Mouse (Mus musculus): ENCODE measurements at regions not wholly inside any gene's neighbourhood (a gene's known extent, or its start where the extent isn't known, plus 50 kb on each side); places are given as distances from the start of the nearest gene placed in this dataset.

DNA sequence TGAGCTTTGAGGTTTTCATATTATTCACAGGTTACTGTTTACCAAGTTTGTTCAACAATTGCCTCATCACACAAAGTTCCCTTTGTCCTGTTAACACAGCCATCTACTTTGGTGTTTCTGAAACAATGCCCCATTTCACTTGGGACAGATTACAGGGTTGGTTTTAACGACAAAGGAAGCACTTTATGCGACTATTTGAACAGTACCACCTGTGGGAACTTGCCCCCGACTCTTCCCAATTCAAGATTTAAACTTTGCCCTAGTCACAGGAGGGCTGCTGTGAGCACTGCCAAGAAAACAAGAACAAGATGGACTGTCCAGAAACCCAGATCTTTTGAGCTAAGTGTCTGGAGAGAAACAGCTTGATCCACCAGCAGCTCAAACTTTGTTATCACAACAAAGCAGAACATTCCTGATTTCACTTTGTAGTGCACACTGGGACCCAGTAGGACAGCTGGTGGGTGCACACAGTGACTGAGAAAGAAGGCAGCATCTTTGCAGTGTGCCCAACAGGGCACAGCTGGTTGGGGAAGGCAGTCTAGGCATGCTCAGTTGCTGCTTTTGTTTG, 283.8 kb upstream of the Rbms1 start:
- Histone ChIP-seq H3K27me3 (ENCODE audit: insufficient read depth, low read length) (no peaks in the 10 kb centered on the region), H3K4me2 (ENCODE audit: low read depth, low read length) (no peak overlapping the region), H3K27ac (ENCODE audit: low read depth) (no peak overlapping the region), H3K4me3 (ENCODE audit: low read depth, low read length) (no peak overlapping the region), H3K9ac (replicated peaks) (no peak overlapping the region), H3K9me3 (ENCODE audit: low read length) (no peaks in the 10 kb centered on the region), H3K36me3 (replicated peaks; ENCODE audit: insufficient read depth, low read length) (no peaks in the 10 kb centered on the region), H3K4me1 (ENCODE audit: insufficient read depth) (no peaks in the 10 kb centered on the region)
- WGBS (ENCODE audit: insufficient replicate concordance) = 21% methylated on average over 3 of the region's 3 CpGs
- no peak for DNase-seq
- TF ChIP-seq CTCF (IDR thresholded peaks at IDR 0.05; ENCODE audit: low read depth) = no peak
- TF ChIP-seq EP300 (IDR thresholded peaks at IDR 0.05; ENCODE audit: low read depth) = no peak
- peak; percentile 43; the same call in 1 of the 2 replicates for ATAC-seq

DNA sequence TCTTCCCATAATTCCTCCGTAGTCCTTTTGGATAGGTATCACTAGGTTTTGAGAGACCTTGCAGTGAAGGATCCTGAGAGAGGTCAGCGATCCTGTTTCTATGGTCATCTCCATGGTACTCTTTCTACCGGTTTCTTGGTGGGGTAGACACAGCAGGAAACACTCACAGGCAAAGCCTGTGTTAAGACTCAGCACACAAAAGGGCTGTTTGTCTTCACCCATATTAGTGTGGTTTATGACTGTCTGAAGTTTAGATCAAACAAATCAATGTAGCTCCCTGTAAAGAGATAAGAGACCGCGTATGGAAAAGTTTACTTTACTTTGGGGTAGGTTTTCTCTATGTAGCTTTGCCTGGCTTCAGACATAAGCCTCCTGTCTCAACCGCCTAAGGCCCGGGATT, 282.5 kb upstream of the Rbms1 start:
- ATAC-seq = no peak
- no peaks in the 10 kb centered on the region for H3K27me3 ChIP-seq (ENCODE audit: insufficient read depth, low read length)
- H3K9ac ChIP-seq (replicated peaks) = no peak overlapping the region
- no peak overlapping the region for H3K27ac ChIP-seq (ENCODE audit: low read depth)
- no peak overlapping the region for H3K4me3 ChIP-seq (ENCODE audit: low read depth, low read length)
- no peak for TF ChIP-seq CTCF (IDR thresholded peaks at IDR 0.05; ENCODE audit: low read depth)
- TF ChIP-seq EP300 (IDR thresholded peaks at IDR 0.05; ENCODE audit: low read depth) = no peak
- 72% methylated on average over 7 of the region's 7 CpGs for WGBS (ENCODE audit: insufficient replicate concordance)
- H3K9me3 ChIP-seq (ENCODE audit: low read length) = no peaks in the 10 kb centered on the region
- no peaks in the 10 kb centered on the region for H3K4me1 ChIP-seq (ENCODE audit: insufficient read depth)
- H3K36me3 ChIP-seq (replicated peaks; ENCODE audit: insufficient read depth, low read length) = no peaks in the 10 kb centered on the region
- no peak for DNase-seq
- no peak overlapping the region for H3K4me2 ChIP-seq (ENCODE audit: low read depth, low read length)

DNA sequence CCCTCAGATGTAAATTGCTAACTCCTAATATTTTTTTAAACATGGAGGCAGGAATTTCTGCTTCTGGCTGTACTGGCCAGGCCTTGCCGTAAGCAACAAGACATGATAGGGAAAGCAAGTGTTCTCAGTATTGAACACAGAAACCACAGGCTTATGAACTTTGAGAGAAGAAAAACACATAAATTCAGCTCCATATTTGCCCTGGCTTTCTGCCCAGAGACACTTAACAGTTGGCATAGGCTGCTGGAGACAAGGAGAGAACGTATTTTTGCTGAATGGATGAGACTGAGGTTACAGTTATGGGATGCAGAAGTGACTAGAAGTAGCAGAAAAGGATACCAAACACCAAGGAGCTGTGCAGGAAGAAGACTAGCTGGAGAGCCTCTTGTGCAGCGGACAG, 258.7 kb upstream of the Rbms1 start:
- DNase-seq (no peak), ATAC-seq (no peak)
- H3K9ac ChIP-seq (replicated peaks) = no peak overlapping the region
- H3K4me3 ChIP-seq (ENCODE audit: low read depth, low read length) = no peak overlapping the region
- 70% methylated on average over 3 of the region's 3 CpGs for WGBS (ENCODE audit: insufficient replicate concordance)
- TF ChIP-seq CTCF (IDR thresholded peaks at IDR 0.05; ENCODE audit: low read depth) = no peak
- no peak for TF ChIP-seq EP300 (IDR thresholded peaks at IDR 0.05; ENCODE audit: low read depth)
- no peaks in the 10 kb centered on the region for H3K4me1 ChIP-seq (ENCODE audit: insufficient read depth)
- H3K4me2 ChIP-seq (ENCODE audit: low read depth, low read length) = no peak overlapping the region
- H3K27ac ChIP-seq (ENCODE audit: low read depth) = no peak overlapping the region
- H3K9me3 ChIP-seq (ENCODE audit: low read length) = no peaks in the 10 kb centered on the region
- no peaks in the 10 kb centered on the region for H3K36me3 ChIP-seq (replicated peaks; ENCODE audit: insufficient read depth, low read length)
- H3K27me3 ChIP-seq (ENCODE audit: insufficient read depth, low read length) = no peaks in the 10 kb centered on the region

DNA sequence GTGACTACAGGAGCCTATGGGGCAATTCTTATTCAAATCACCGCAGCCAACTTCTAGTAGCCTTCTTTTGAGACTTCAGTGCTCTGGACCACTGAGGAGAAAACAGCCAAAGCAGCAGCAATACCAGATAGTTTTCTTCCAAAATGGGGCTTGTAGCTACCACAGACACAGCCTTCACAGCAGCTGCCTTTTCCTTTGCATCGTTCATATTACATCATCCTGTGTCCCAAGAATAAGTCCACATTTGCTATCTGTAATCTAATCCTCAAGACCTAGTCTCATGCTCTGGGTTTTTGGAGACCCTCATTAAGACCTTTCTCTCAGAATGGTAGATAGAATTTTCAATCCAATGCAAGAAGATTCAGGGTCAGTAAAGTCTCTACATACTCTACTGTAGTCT, 258.2 kb upstream of the Rbms1 start:
- Histone ChIP-seq H3K27me3 (ENCODE audit: insufficient read depth, low read length) (no peaks in the 10 kb centered on the region), H3K4me2 (ENCODE audit: low read depth, low read length) (no peak overlapping the region), H3K4me1 (ENCODE audit: insufficient read depth) (no peaks in the 10 kb centered on the region), H3K9ac (replicated peaks) (no peak overlapping the region), H3K27ac (ENCODE audit: low read depth) (no peak overlapping the region), H3K4me3 (ENCODE audit: low read depth, low read length) (no peak overlapping the region), H3K36me3 (replicated peaks; ENCODE audit: insufficient read depth, low read length) (no peaks in the 10 kb centered on the region), H3K9me3 (ENCODE audit: low read length) (no peaks in the 10 kb centered on the region)
- WGBS (ENCODE audit: insufficient replicate concordance) = 68% methylated on average over 2 of the region's 2 CpGs
- DNase-seq (no peak), ATAC-seq (no peak)
- TF ChIP-seq CTCF (IDR thresholded peaks at IDR 0.05; ENCODE audit: low read depth) = no peak
- TF ChIP-seq EP300 (IDR thresholded peaks at IDR 0.05; ENCODE audit: low read depth) = no peak

DNA sequence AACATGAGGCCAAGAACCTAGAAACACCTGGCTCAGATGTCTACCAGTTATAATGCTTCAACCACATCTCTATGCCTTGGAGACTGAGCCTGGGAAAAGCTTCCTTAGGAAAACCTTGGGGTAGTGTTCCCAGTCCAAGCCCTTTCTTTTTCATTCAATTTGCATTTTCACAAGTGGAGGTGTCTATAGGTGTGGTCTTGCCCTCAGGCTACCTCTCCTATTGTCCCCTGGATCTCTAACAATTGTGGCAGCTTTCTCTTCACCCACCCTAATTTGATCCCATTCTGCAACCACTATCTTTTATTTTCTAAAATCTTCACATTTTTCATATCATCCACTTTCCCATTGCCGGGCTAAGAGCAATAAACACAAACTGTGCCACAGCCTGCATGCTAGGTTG, 251.0 kb upstream of the Rbms1 start:
- no peak for ATAC-seq
- DNase-seq = no peak
- no peak overlapping the region for H3K4me3 ChIP-seq (ENCODE audit: low read depth, low read length)
- no peaks in the 10 kb centered on the region for H3K4me1 ChIP-seq (ENCODE audit: insufficient read depth)
- TF ChIP-seq CTCF (IDR thresholded peaks at IDR 0.05; ENCODE audit: low read depth) (no peak), EP300 (IDR thresholded peaks at IDR 0.05; ENCODE audit: low read depth) (no peak)
- H3K9me3 ChIP-seq (ENCODE audit: low read length) = no peaks in the 10 kb centered on the region
- H3K36me3 ChIP-seq (replicated peaks; ENCODE audit: insufficient read depth, low read length) = no peaks in the 10 kb centered on the region
- no peak overlapping the region for H3K9ac ChIP-seq (replicated peaks)
- no peak overlapping the region for H3K27ac ChIP-seq (ENCODE audit: low read depth)
- no peaks in the 10 kb centered on the region for H3K27me3 ChIP-seq (ENCODE audit: insufficient read depth, low read length)
- no peak overlapping the region for H3K4me2 ChIP-seq (ENCODE audit: low read depth, low read length)
- WGBS (ENCODE audit: insufficient replicate concordance) = 59% methylated on average over 1 of the region's 1 CpGs

DNA sequence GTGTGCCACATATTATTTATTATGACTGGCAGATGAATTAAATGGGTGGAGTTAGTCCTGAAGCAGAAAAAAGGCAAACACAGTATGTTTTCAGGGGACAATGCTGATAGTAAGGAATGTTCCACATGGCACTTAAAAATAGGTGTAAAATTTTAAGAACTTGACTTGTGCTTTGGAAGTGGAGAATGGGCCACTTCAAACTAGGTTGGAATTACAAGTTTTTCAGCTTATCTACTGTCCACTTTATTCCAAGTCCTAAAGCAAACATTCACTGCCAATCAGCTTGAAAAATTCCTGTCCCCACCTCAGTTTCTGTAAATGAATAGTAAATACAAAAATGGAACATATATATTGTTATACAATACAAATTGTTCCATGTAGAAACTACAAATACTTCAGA, 238.4 kb upstream of the Rbms1 start:
- Histone ChIP-seq H3K4me3 (ENCODE audit: low read depth, low read length) (no peak overlapping the region), H3K9me3 (ENCODE audit: low read length) (no peaks in the 10 kb centered on the region), H3K27ac (ENCODE audit: low read depth) (no peak overlapping the region), H3K9ac (replicated peaks) (no peak overlapping the region), H3K27me3 (ENCODE audit: insufficient read depth, low read length) (no peaks in the 10 kb centered on the region), H3K4me2 (ENCODE audit: low read depth, low read length) (no peak overlapping the region), H3K4me1 (ENCODE audit: insufficient read depth) (no peaks in the 10 kb centered on the region), H3K36me3 (replicated peaks; ENCODE audit: insufficient read depth, low read length) (no peaks in the 10 kb centered on the region)
- DNase-seq (no peak), ATAC-seq (no peak)
- TF ChIP-seq CTCF (IDR thresholded peaks at IDR 0.05; ENCODE audit: low read depth) (no peak), EP300 (IDR thresholded peaks at IDR 0.05; ENCODE audit: low read depth) (no peak)

DNA sequence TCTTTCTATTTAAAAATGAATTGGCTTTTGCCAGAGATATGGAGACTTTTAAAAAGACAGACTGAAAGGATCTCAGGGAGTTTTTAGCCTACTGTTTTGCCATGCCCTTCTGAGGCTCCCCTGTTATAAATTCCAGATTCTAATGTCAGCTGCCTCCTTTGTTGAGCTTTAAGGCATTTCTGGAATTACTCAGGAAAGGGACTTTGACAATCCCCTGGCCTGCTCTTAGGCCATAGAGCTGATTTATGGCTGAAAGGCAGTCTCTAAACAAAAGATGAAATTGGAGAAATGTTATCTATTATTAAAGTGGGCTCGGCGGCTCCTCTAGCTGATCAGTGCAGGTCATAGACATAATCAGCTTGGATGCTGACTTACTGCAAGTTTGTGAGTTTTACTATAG, 231.0 kb upstream of the Rbms1 start:
- DNase-seq (no peak), ATAC-seq (no peak)
- Histone ChIP-seq H3K9me3 (ENCODE audit: low read length) (no peaks in the 10 kb centered on the region), H3K27me3 (ENCODE audit: insufficient read depth, low read length) (no peaks in the 10 kb centered on the region), H3K9ac (replicated peaks) (no peak overlapping the region), H3K4me3 (ENCODE audit: low read depth, low read length) (no peak overlapping the region), H3K27ac (ENCODE audit: low read depth) (no peak overlapping the region), H3K36me3 (replicated peaks; ENCODE audit: insufficient read depth, low read length) (no peaks in the 10 kb centered on the region), H3K4me2 (ENCODE audit: low read depth, low read length) (no peak overlapping the region), H3K4me1 (ENCODE audit: insufficient read depth) (no peaks in the 10 kb centered on the region)
- 64% methylated on average over 2 of the region's 2 CpGs for WGBS (ENCODE audit: insufficient replicate concordance)
- TF ChIP-seq CTCF (IDR thresholded peaks at IDR 0.05; ENCODE audit: low read depth) = no peak
- no peak for TF ChIP-seq EP300 (IDR thresholded peaks at IDR 0.05; ENCODE audit: low read depth)
